Mouse (Mus musculus) spleen, adult 2 months (tissue): ENCODE data around the gene Cnga3.

Experiments used
- CTCF ChIP-seq: fragments of 200-500 bp; IDR thresholded peaks from 2 replicates; pipeline ENCODE4 v1.5.1; 2011; ENCODE audit warnings: mild to moderate bottlenecking, inconsistent platforms; ENCODE audit not compliant: insufficient read depth, insufficient read length, insufficient replicate concordance; ENCODE audit errors: extremely low read depth
- POLR2A ChIP-seq: fragments of 200-500 bp; IDR thresholded peaks from 2 replicates; pipeline ENCODE4 v1.6.1; 2011; ENCODE audit warnings: low read depth, low read length, inconsistent platforms

DNA sequence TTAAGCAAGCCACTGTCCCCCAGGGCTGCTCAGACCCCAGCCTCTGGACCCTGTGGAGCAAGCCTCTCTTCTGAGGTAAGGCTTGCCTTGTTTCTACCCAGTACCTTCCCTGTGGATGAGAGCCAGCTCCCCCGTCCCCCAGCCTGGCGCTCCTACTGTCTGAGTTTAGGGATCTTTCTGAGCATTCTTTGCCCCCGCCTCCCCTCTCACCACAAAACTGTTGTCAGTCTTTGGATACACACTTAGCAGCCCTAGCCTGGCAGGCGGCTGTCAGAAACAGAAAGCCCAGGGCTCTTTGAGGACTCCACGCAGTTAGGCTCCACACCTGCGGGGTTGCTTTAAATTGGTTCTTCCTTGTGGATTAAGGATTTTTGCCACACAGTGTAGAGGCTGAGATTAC, 27.2 kb upstream of the Cnga3 start:
- no peak for TF ChIP-seq CTCF
- TF ChIP-seq POLR2A: no peak
